Mouse (Mus musculus) adipose tissue, adult 10 weeks (tissue): Measurements from ENCODE around the gene Ptpn20. TPM values are rescaled to one million over a fixed set of nuclear protein-coding genes. Genes with fewer than 3 reads are reported as not detected.

Experiments
- polyA plus RNA-seq: library from polyadenylated mRNA; stranded (reverse); fragments of 350-450 nt; fragmentation: Illumina TruSeq; extraction: RNeasy Lipid Tissue Mini Kit (QIAGEN cat#74804); gene quantifications from one replicate; pipeline ENCODE4 v1.2.3, GENCODE M21; 2014; ENCODE audit warnings: low read depth, low replicate concordance

The Ptpn20 gene
- 1.2 TPM for polyA plus RNA-seq

GRCm38 (mm10) chr14:33588951-33589350 lies at the start of gene Ptpn20:
Gene Ptpn20 (plus strand): TSS chr14:33589207.

Other genes starting within 250 kb of the Ptpn20 start
- 24.4 TPM for gene Mapk8, start 142.0 kb upstream of the Ptpn20 start, polyA plus RNA-seq
- gene Frmpd2, start 117.5 kb upstream of the Ptpn20 start, polyA plus RNA-seq, result 0.99 TPM